Mouse (Mus musculus): Measurements from ENCODE around the gene Cyb5r3. TPM values are rescaled to one million over a fixed set of nuclear protein-coding genes. Genes with fewer than 3 reads are reported as not detected.

Gene Cyb5r3
- polyA plus RNA-seq, 1 experiment from 2014 or later = 283 TPM

GRCm38 (mm10) chr15:83155672-83156419 lies 16.5 kb downstream of the Cyb5r3 start:
- Histone ChIP-seq H3K4me3 (ENCODE audit: low read length) (no peak overlapping the region), H3K4me1 (ENCODE audit: control insufficient read depth, insufficient read depth, low read length) (0 out of 2 replicates have a peak, but pooled peaks cover 3% of the 10 kb centered on the region), H3K4me2 (ENCODE audit: low read depth, low read length) (no peak overlapping the region), H3K9ac (ENCODE audit: low read depth, low read length) (no peak overlapping the region), H3K27ac (ENCODE audit: low read length) (no peak overlapping the region), H3K36me3 (ENCODE audit: control insufficient read depth, insufficient read depth, low read length) (peaks cover 16% of the 10 kb centered on the region), H3K27me3 (replicated peaks; ENCODE audit: control insufficient read depth, insufficient read depth, low read length) (no peaks in the 10 kb centered on the region), H3K9me3 (ENCODE audit: control insufficient read depth, low read length) (no peaks in the 10 kb centered on the region)
- no peak for ATAC-seq
- 66% methylated on average over 6 of the region's 6 CpGs for WGBS

GRCm38 (mm10) chr15:83154309-83154708 lies 18.1 kb downstream of the Cyb5r3 start:
- WGBS = 92% methylated on average over 7 of the region's 7 CpGs

GRCm38 (mm10) chr15:83150694-83151093 lies 21.7 kb downstream of the Cyb5r3 start:
- no peaks in the 10 kb centered on the region for H3K9me3 ChIP-seq (ENCODE audit: control insufficient read depth, low read length)
- no peaks in the 10 kb centered on the region for H3K27me3 ChIP-seq (replicated peaks; ENCODE audit: control insufficient read depth, insufficient read depth, low read length)
- H3K4me2 ChIP-seq (ENCODE audit: low read depth, low read length) = no peak overlapping the region
- H3K9ac ChIP-seq (ENCODE audit: low read depth, low read length) = no peak overlapping the region
- WGBS = 82% methylated on average over 4 of the region's 4 CpGs
- no peak overlapping the region for H3K27ac ChIP-seq (ENCODE audit: low read length)
- ATAC-seq = no peak
- H3K36me3 ChIP-seq (ENCODE audit: control insufficient read depth, insufficient read depth, low read length) = peaks cover 7% of the 10 kb centered on the region; the same call in 1 of the 2 replicates
- H3K4me1 ChIP-seq (ENCODE audit: control insufficient read depth, insufficient read depth, low read length) = peaks cover 9% of the 10 kb centered on the region; the same call in 1 of the 2 replicates
- no peak overlapping the region for H3K4me3 ChIP-seq (ENCODE audit: low read length)

More at GRCm38 (mm10) chr15:83154309-83154708, 18.1 kb downstream of the Cyb5r3 start:
- ATAC-seq = no peak
- peaks cover 10% of the 10 kb centered on the region; the same call in 1 of the 2 replicates for H3K36me3 ChIP-seq (ENCODE audit: control insufficient read depth, insufficient read depth, low read length)
- H3K27ac ChIP-seq (ENCODE audit: low read length) = no peak overlapping the region
- no peak overlapping the region for H3K4me2 ChIP-seq (ENCODE audit: low read depth, low read length)
- H3K9ac ChIP-seq (ENCODE audit: low read depth, low read length) = no peak overlapping the region
- no peaks in the 10 kb centered on the region for H3K27me3 ChIP-seq (replicated peaks; ENCODE audit: control insufficient read depth, insufficient read depth, low read length)
- H3K9me3 ChIP-seq (ENCODE audit: control insufficient read depth, low read length) = no peaks in the 10 kb centered on the region
- H3K4me3 ChIP-seq (ENCODE audit: low read length) = no peak overlapping the region
- 0 out of 2 replicates have a peak, but pooled peaks cover 3% of the 10 kb centered on the region for H3K4me1 ChIP-seq (ENCODE audit: control insufficient read depth, insufficient read depth, low read length)

GRCm38 (mm10) chr15:83150073-83150442 lies 22.3 kb downstream of the Cyb5r3 start:
- Histone ChIP-seq H3K27me3 (replicated peaks; ENCODE audit: control insufficient read depth, insufficient read depth, low read length) (no peaks in the 10 kb centered on the region), H3K4me2 (ENCODE audit: low read depth, low read length) (peak overlapping the region; percentile 39), H3K4me3 (ENCODE audit: low read length) (peak overlapping the region; percentile 95; the same call in 1 of the 2 replicates), H3K36me3 (ENCODE audit: control insufficient read depth, insufficient read depth, low read length) (peaks cover 7% of the 10 kb centered on the region; the same call in 1 of the 2 replicates), H3K27ac (ENCODE audit: low read length) (peak overlapping the region; percentile 98), H3K9ac (ENCODE audit: low read depth, low read length) (peak overlapping the region; percentile 47; the same call in 1 of the 2 replicates), H3K4me1 (ENCODE audit: control insufficient read depth, insufficient read depth, low read length) (peaks cover 10% of the 10 kb centered on the region; the same call in 1 of the 2 replicates), H3K9me3 (ENCODE audit: control insufficient read depth, low read length) (no peaks in the 10 kb centered on the region)
- ATAC-seq = no peak
- WGBS = 15% methylated on average over 3 of the region's 3 CpGs

- peak within 1 kb of the TSS; percentile 95 for H3K4me3 ChIP-seq (ENCODE audit: low read length)
- WGBS = under 1% methylated on average over 56 of the region's 56 CpGs
These were observed 23.0 kb downstream of the Cyb5r3 start, which contains the start of gene Poldip3 for GRCm38 (mm10) chr15:83149196-83150072. Poldip3 (minus strand) TSS chr15:83149384.

DNA sequence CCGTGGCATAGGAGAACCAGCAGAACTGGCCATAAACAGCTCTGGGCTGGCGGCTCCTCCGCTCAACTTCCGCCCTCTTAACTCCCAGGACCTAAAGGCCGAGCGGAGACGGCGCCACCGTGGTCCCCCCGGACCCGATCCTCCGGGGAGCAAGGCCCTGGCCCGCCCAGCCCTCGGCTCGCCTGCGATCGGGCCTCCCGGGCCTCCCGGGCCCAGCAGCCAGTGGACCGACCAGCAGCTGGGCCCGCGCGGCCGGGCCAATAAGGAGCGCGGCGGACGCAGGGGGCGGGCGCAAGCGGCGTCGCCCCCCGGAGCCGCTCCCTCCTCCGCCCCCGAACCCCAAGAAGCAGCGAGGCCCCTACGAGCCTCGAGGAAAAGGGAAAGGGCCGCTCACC lies 23.6 kb downstream of the Cyb5r3 start:
- H3K27ac ChIP-seq (ENCODE audit: low read length) = peak overlapping the region; percentile 98
- no peaks in the 10 kb centered on the region for H3K9me3 ChIP-seq (ENCODE audit: control insufficient read depth, low read length)
- H3K4me1 ChIP-seq (ENCODE audit: control insufficient read depth, insufficient read depth, low read length) = peaks cover 10% of the 10 kb centered on the region; the same call in 1 of the 2 replicates
- H3K4me3 ChIP-seq (ENCODE audit: low read length) = peak overlapping the region; percentile 95
- H3K9ac ChIP-seq (ENCODE audit: low read depth, low read length) = peak overlapping the region; percentile 98
- WGBS = 0% methylated on average over 39 of the region's 41 CpGs
- no peaks in the 10 kb centered on the region for H3K27me3 ChIP-seq (replicated peaks; ENCODE audit: control insufficient read depth, insufficient read depth, low read length)
- H3K36me3 ChIP-seq (ENCODE audit: control insufficient read depth, insufficient read depth, low read length) = peaks cover 7% of the 10 kb centered on the region; the same call in 1 of the 2 replicates
- ATAC-seq = peak; percentile 84
- peak overlapping the region; percentile 79 for H3K4me2 ChIP-seq (ENCODE audit: low read depth, low read length)

More at GRCm38 (mm10) chr15:83149196-83150072, 23.0 kb downstream of the Cyb5r3 start, which contains the start of gene Poldip3:
- Histone ChIP-seq H3K27me3 (replicated peaks; ENCODE audit: control insufficient read depth, insufficient read depth, low read length) (no peaks in the 10 kb centered on the region), H3K9me3 (ENCODE audit: control insufficient read depth, low read length) (no peaks in the 10 kb centered on the region), H3K36me3 (ENCODE audit: control insufficient read depth, insufficient read depth, low read length) (peaks cover 7% of the 10 kb centered on the region; the same call in 1 of the 2 replicates), H3K27ac (ENCODE audit: low read length) (peak within 1 kb of the TSS; percentile 98), H3K9ac (ENCODE audit: low read depth, low read length) (peak within 1 kb of the TSS; percentile 98), H3K4me1 (ENCODE audit: control insufficient read depth, insufficient read depth, low read length) (peaks cover 10% of the 10 kb centered on the region; the same call in 1 of the 2 replicates), H3K4me2 (ENCODE audit: low read depth, low read length) (peak within 1 kb of the TSS; percentile 79)
- ATAC-seq = peak; percentile 94

DNA sequence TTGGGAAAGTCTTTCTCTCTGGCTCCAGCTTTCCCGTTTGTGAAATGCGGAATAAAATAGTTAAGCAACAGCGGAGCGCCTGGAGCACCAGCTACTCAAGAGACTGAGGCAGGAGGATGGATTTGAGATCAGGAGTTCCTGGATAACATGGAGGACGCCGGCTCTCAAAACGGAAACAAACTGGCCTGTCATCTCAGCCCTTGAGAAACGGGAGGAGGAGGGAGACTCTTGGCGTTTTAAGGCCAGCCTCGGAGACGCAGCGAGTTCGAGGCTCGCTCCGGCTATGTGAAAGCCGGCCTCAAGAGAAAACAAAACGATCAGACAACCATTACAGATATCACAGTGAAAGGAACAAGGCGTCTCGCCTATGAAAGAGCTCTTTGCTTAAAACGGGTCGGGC lies 24.0 kb downstream of the Cyb5r3 start:
- Histone ChIP-seq H3K9ac (ENCODE audit: low read depth, low read length) (peak overlapping the region; percentile 98), H3K9me3 (ENCODE audit: control insufficient read depth, low read length) (no peaks in the 10 kb centered on the region), H3K4me1 (ENCODE audit: control insufficient read depth, insufficient read depth, low read length) (peaks cover 13% of the 10 kb centered on the region), H3K4me3 (ENCODE audit: low read length) (peak overlapping the region; percentile 95), H3K4me2 (ENCODE audit: low read depth, low read length) (peak overlapping the region; percentile 79), H3K27me3 (replicated peaks; ENCODE audit: control insufficient read depth, insufficient read depth, low read length) (no peaks in the 10 kb centered on the region), H3K36me3 (ENCODE audit: control insufficient read depth, insufficient read depth, low read length) (peaks cover 3% of the 10 kb centered on the region; the same call in 1 of the 2 replicates), H3K27ac (ENCODE audit: low read length) (peak overlapping the region; percentile 98)
- ATAC-seq = no peak
- 3% methylated on average over 21 of the region's 21 CpGs for WGBS

GRCm38 (mm10) chr15:83145541-83145940 lies 26.9 kb downstream of the Cyb5r3 start:
- no peak for ATAC-seq

GRCm38 (mm10) chr15:83142861-83143260 lies 29.5 kb downstream of the Cyb5r3 start:
- Histone ChIP-seq H3K9me3 (ENCODE audit: control insufficient read depth, low read length) (no peaks in the 10 kb centered on the region), H3K27ac (ENCODE audit: low read length) (peak overlapping the region; percentile 23; the same call in 1 of the 2 replicates), H3K4me2 (ENCODE audit: low read depth, low read length) (no peak overlapping the region), H3K36me3 (ENCODE audit: control insufficient read depth, insufficient read depth, low read length) (peaks cover 4% of the 10 kb centered on the region; the same call in 1 of the 2 replicates), H3K4me1 (ENCODE audit: control insufficient read depth, insufficient read depth, low read length) (peaks cover 26% of the 10 kb centered on the region), H3K27me3 (replicated peaks; ENCODE audit: control insufficient read depth, insufficient read depth, low read length) (no peaks in the 10 kb centered on the region), H3K4me3 (ENCODE audit: low read length) (no peak overlapping the region), H3K9ac (ENCODE audit: low read depth, low read length) (no peak overlapping the region)
- WGBS = 29% methylated on average over 5 of the region's 5 CpGs
- ATAC-seq = no peak

More at GRCm38 (mm10) chr15:83145541-83145940, 26.9 kb downstream of the Cyb5r3 start:
- WGBS = 90% methylated on average over 6 of the region's 6 CpGs
- H3K4me1 ChIP-seq (ENCODE audit: control insufficient read depth, insufficient read depth, low read length) = peaks cover 30% of the 10 kb centered on the region
- H3K4me3 ChIP-seq (ENCODE audit: low read length) = no peak overlapping the region
- no peak overlapping the region for H3K27ac ChIP-seq (ENCODE audit: low read length)
- no peaks in the 10 kb centered on the region for H3K36me3 ChIP-seq (ENCODE audit: control insufficient read depth, insufficient read depth, low read length)
- H3K27me3 ChIP-seq (replicated peaks; ENCODE audit: control insufficient read depth, insufficient read depth, low read length) = no peaks in the 10 kb centered on the region
- no peak overlapping the region for H3K9ac ChIP-seq (ENCODE audit: low read depth, low read length)
- H3K9me3 ChIP-seq (ENCODE audit: control insufficient read depth, low read length) = no peaks in the 10 kb centered on the region
- H3K4me2 ChIP-seq (ENCODE audit: low read depth, low read length) = no peak overlapping the region

Measured in intestine, embryonic 16.5 days (tissue).